Mouse (Mus musculus) lung, embryonic 15.5 days (tissue): Measurements from ENCODE around the gene D1Pas1. TPM values are rescaled to one million over a fixed set of nuclear protein-coding genes. Genes with fewer than 3 reads are reported as not detected.
A peak's percentile ranks its signal among the peaks of the same experiment; 100 is the strongest.

ENCODE experiments used
- ATAC-seq: fragments of 200-750 bp; cut with Nextera tagmentation; 2 replicates; pipeline ENCODE4 v1.8.0; 2017; ENCODE audit warnings: moderate number of reproducible peaks, borderline replicate concordance; ENCODE audit not compliant: low FRiP score, low TSS enrichment; ENCODE audit errors: extremely low read depth
- H3K27ac ChIP-seq: fragments of 300-500 bp; sonication (generic); 2 replicates; pipeline ENCODE4 v1.5.1; 2015; ENCODE audit warnings: moderate library complexity, mild to moderate bottlenecking, inconsistent platforms
- H3K27me3 ChIP-seq: fragments of 300-500 bp; sonication (generic); 2 replicates; pipeline ENCODE4 v1.6.1; 2015; ENCODE audit warnings: inconsistent platforms
- H3K36me3 ChIP-seq: fragments of 300-500 bp; sonication (generic); 2 replicates; pipeline ENCODE4 v1.6.1; 2015; ENCODE audit warnings: inconsistent platforms
- H3K4me1 ChIP-seq: fragments of 300-500 bp; sonication (generic); 2 replicates; pipeline ENCODE4 v1.6.1; 2015; ENCODE audit warnings: inconsistent platforms
- H3K4me2 ChIP-seq: fragments of 300-500 bp; sonication (generic); 2 replicates; pipeline ENCODE4 v1.6.1; 2015; ENCODE audit warnings: inconsistent platforms, mild to moderate bottlenecking, moderate library complexity
- H3K4me3 ChIP-seq: fragments of 300-500 bp; sonication (generic); 2 replicates; pipeline ENCODE4 v1.5.1; 2015; ENCODE audit warnings: mild to moderate bottlenecking, inconsistent platforms
- H3K9ac ChIP-seq: fragments of 300-500 bp; sonication (generic); 2 replicates; pipeline ENCODE4 v1.6.1; 2015; ENCODE audit warnings: inconsistent platforms
- H3K9me3 ChIP-seq: fragments of 300-500 bp; sonication (generic); 2 replicates; pipeline ENCODE4 v1.6.1; 2016; ENCODE audit warnings: inconsistent platforms
- WGBS: fragments of 180-500 bp; shearing (Covaris S2); methylation state at CpG from one replicate; pipeline ENCODE4 v1.1.7; 2015; 5-methylcytosine and 5-hydroxymethylcytosine counted together
- polyA plus RNA-seq: library from polyadenylated mRNA; unstranded; fragments of >200 nt; fragmentation: Nextera tagmentation; extraction: Ambion mirVana; gene quantifications from 2 replicates; pipeline ENCODE4 v1.2.1, GENCODE M21; 2015

Gene D1Pas1
- polyA plus RNA-seq, 1 experiment from 2014 or later: not detected

GRCm38 (mm10) chr1:186988822-186989221 is 21.6 kb downstream of the D1Pas1 start:
- Histone ChIP-seq H3K4me1 (no peaks in the 10 kb centered on the region), H3K27me3 (no peaks in the 10 kb centered on the region), H3K36me3 (no peaks in the 10 kb centered on the region), H3K27ac (no peak overlapping the region), H3K9me3 (no peaks in the 10 kb centered on the region), H3K9ac (no peak overlapping the region), H3K4me2 (no peak overlapping the region), H3K4me3 (no peak overlapping the region)
- no peak for ATAC-seq
- 88% methylated on average over 4 of the region's 4 CpGs for WGBS

GRCm38 (mm10) chr1:186991473-186991872 is 24.3 kb downstream of the D1Pas1 start:
- Histone ChIP-seq H3K27me3 (no peaks in the 10 kb centered on the region), H3K4me1 (no peaks in the 10 kb centered on the region), H3K4me3 (no peak overlapping the region), H3K9ac (no peak overlapping the region), H3K27ac (no peak overlapping the region), H3K9me3 (no peaks in the 10 kb centered on the region), H3K36me3 (no peaks in the 10 kb centered on the region), H3K4me2 (no peak overlapping the region)
- WGBS: 78% methylated on average over 6 of the region's 6 CpGs
- no peak for ATAC-seq

DNA sequence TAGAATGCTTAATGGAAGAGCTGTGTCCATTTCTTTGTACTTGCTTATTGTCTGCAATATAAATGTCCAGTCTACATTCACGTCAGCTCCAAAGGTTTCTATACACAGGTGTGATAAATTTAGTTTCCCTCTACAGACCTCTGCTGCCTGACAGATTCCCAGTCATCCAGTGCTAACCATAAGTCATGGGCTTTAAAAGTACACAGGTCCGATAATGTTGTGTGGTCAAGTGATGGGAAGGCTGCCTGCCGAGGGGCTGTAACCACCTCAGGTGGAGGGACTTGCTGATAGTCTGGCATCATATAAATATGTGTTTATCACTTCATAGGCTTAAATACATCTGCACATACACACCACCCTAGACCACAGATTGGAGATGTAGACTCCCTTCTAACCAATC is 24.9 kb downstream of the D1Pas1 start:
- Histone ChIP-seq H3K27ac (no peak overlapping the region), H3K9ac (no peak overlapping the region), H3K9me3 (no peaks in the 10 kb centered on the region), H3K4me2 (no peak overlapping the region), H3K4me3 (no peak overlapping the region), H3K36me3 (no peaks in the 10 kb centered on the region), H3K4me1 (no peaks in the 10 kb centered on the region), H3K27me3 (no peaks in the 10 kb centered on the region)
- ATAC-seq: no peak
- WGBS: 90% methylated on average over 3 of the region's 3 CpGs

DNA sequence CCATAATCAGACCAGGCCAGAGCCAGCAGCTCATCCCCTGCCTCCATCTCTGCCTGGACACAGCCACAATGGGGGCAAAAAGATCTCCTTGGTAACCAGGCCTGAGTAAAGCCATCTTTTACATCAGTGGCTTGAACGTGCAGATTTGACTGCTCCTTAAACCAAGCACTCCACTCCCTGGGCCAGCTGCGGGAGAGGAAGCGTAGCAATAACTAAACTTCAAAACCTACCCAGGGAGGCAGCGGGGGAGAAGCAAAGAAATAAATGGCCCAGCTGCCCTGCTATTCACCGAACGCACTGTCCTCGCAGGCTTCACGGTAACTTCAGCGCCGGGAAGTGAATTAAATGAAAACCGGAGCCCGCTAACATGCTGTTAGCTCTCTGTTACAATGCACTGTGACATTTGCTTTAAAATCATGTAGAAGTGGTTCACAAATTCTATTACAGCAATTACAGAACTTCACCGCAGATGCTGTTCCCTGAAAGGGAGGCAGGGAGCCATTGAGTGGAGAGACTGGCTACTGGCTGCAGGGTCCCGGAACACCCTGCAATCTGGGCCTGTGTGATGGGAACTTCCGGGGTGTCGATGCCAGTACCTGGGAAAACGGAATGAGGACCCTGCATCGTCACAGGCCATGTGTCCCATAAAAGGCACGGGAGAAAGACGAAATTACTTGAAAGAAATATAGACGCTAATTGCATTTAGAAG is 30.5 kb downstream of the D1Pas1 start:
- no peaks in the 10 kb centered on the region for H3K36me3 ChIP-seq
- no peak overlapping the region for H3K9ac ChIP-seq
- H3K4me3 ChIP-seq: no peak overlapping the region
- no peak overlapping the region for H3K4me2 ChIP-seq
- no peaks in the 10 kb centered on the region for H3K4me1 ChIP-seq
- 85% methylated on average over 21 of the region's 21 CpGs for WGBS
- H3K27me3 ChIP-seq: no peaks in the 10 kb centered on the region
- no peak for ATAC-seq
- H3K9me3 ChIP-seq: no peaks in the 10 kb centered on the region
- H3K27ac ChIP-seq: no peak overlapping the region

DNA sequence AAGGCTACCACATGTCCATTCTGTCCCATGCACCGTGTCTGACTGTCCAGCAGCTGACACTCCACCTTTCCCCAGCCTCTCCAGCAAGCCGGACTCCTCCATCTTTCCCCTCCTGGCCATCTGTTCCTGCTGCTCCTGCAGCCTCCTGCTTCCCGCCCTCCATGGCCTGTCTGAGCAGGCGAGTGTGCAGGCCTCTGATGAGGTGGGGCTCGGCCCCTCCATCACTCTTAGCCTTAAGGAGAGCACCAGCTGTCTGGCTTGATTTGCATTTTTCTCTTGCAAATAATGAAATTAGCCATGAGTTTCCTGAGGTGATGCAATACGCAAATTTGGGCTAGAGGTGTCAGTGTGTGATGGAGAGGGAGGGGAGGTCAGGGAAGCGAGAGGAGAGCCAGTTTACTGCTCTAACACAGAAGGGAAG is 36.2 kb downstream of the D1Pas1 start:
- Histone ChIP-seq H3K36me3 (no peaks in the 10 kb centered on the region), H3K27me3 (no peaks in the 10 kb centered on the region), H3K9me3 (no peaks in the 10 kb centered on the region), H3K9ac (no peak overlapping the region), H3K4me3 (no peak overlapping the region), H3K4me1 (no peaks in the 10 kb centered on the region), H3K27ac (no peak overlapping the region), H3K4me2 (no peak overlapping the region)
- ATAC-seq: no peak
- WGBS: 58% methylated on average over 7 of the region's 7 CpGs

DNA sequence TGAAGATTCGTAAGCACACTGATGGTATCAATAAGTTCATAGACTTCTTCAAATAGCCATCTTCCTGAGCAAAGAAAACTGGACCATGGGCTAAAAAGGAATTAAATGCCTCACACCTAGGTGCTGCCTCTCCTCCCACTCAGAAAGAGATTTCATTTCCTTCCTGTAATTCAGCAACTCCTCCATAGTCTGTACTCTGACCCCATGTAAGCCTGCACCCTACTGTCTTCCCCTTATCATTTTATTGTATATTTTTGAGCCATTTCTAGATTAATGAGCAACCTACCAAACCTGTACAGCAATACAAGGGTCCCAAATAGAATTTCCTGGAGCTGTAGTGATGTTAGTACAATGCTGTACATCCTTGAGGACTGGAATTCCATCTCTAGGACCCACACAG is 37.1 kb downstream of the D1Pas1 start:
- Histone ChIP-seq H3K27me3 (no peaks in the 10 kb centered on the region), H3K4me3 (no peak overlapping the region), H3K36me3 (no peaks in the 10 kb centered on the region), H3K4me2 (no peak overlapping the region), H3K27ac (no peak overlapping the region), H3K4me1 (no peaks in the 10 kb centered on the region), H3K9ac (no peak overlapping the region), H3K9me3 (no peaks in the 10 kb centered on the region)
- WGBS: 91% methylated on average over 1 of the region's 1 CpGs
- no peak for ATAC-seq

DNA sequence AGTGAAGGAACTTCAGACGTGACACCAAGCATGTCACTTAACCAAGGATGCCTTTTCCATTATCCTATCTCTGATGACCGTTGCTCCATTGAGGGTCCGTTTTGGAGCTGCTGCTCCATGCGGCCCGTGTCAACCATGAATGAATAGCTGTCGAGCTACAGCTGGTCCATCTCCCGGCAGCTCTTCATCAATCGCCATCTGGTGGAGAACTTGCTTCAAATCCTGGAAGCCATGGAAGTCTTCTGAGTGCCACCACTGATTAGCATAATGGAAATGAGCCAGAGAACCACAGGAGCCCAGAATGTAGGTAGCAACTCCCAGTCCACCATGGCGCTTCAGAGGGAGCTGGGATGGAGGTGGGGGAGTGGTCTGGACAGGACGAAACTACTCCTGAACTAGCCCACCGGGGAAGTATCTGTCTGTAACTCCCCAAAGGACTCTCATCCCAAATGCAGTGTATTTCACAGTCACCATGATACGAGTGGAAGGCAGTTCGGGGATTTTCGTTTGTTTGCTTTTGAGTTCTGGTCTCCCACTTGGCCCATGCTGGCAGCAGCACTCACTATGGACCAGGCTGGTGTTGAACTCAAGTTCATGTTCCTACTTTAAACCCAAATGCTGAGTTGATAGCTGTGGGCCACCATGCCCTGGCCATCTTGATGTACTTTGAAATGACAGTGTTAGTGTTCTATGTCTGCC is 39.2 kb downstream of the D1Pas1 start:
- no peak overlapping the region for H3K4me2 ChIP-seq
- WGBS: 57% methylated on average over 14 of the region's 14 CpGs
- no peaks in the 10 kb centered on the region for H3K9me3 ChIP-seq
- no peaks in the 10 kb centered on the region for H3K36me3 ChIP-seq
- no peaks in the 10 kb centered on the region for H3K4me1 ChIP-seq
- no peaks in the 10 kb centered on the region for H3K27me3 ChIP-seq
- peak; percentile 50; the same call in 1 of the 2 replicates for ATAC-seq
- H3K9ac ChIP-seq: no peak overlapping the region
- no peak overlapping the region for H3K27ac ChIP-seq
- H3K4me3 ChIP-seq: no peak overlapping the region

DNA sequence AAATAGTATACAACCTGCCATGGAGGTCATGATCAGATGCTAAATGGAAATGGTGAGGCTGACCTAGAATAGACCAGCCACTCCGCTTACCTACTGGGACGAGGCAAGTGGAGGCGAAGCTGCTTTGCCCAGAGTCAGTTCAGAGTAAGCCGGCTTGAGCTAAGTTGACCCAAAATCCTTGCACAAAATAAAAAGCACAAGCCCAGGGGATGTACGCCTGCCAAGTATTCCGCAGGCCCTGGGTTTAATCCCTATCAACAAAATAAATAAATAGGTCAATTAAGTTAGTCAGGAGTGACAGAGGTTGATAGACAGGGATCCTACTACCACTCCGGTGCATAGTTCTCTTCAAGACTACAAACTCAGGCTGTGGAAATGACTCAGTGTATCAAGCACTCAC is 41.0 kb downstream of the D1Pas1 start:
- Histone ChIP-seq H3K27ac (no peak overlapping the region), H3K9ac (no peak overlapping the region), H3K9me3 (no peaks in the 10 kb centered on the region), H3K4me3 (no peak overlapping the region), H3K36me3 (no peaks in the 10 kb centered on the region), H3K4me2 (no peak overlapping the region), H3K27me3 (no peaks in the 10 kb centered on the region), H3K4me1 (no peaks in the 10 kb centered on the region)
- 79% methylated on average over 7 of the region's 7 CpGs for WGBS
- ATAC-seq: no peak

GRCm38 (mm10) chr1:187010071-187010470 is 42.9 kb downstream of the D1Pas1 start:
- no peak for ATAC-seq
- no peak overlapping the region for H3K27ac ChIP-seq
- no peaks in the 10 kb centered on the region for H3K4me1 ChIP-seq
- no peak overlapping the region for H3K9ac ChIP-seq
- H3K36me3 ChIP-seq: no peaks in the 10 kb centered on the region
- H3K27me3 ChIP-seq: no peaks in the 10 kb centered on the region
- whole genome bisulfite sequencing: 75% methylated on average over 11 of the region's 11 CpGs
- no peak overlapping the region for H3K4me2 ChIP-seq
- no peaks in the 10 kb centered on the region for H3K9me3 ChIP-seq
- no peak overlapping the region for H3K4me3 ChIP-seq

GRCm38 (mm10) chr1:187011601-187012000 is 44.4 kb downstream of the D1Pas1 start:
- Histone ChIP-seq H3K9ac (no peak overlapping the region), H3K4me1 (no peaks in the 10 kb centered on the region), H3K27me3 (no peaks in the 10 kb centered on the region), H3K36me3 (no peaks in the 10 kb centered on the region), H3K4me3 (no peak overlapping the region), H3K4me2 (no peak overlapping the region), H3K27ac (no peak overlapping the region), H3K9me3 (no peaks in the 10 kb centered on the region)
- no peak for ATAC-seq
- 85% methylated on average over 4 of the region's 4 CpGs for WGBS

DNA sequence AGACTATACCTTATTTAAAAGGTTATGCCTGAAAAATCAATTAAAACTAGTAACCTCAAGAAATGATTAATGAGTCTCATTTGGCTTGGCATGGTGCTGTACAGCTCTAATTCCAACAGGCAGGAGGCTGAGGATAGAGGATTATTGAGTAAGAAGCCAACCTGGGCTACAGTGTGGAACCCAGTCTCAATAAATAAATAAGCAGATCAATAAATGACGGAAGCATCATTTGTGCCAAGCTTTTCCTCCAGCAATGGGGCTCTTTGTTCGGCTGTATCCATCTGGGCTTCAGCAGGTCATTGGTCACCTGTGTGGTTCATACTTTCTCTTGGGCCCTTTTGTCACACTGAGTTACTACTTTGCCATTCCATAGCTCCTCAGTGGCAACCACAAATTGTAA is 46.9 kb downstream of the D1Pas1 start:
- no peaks in the 10 kb centered on the region for H3K27me3 ChIP-seq
- WGBS: 91% methylated on average over 2 of the region's 2 CpGs
- H3K4me3 ChIP-seq: no peak overlapping the region
- H3K9ac ChIP-seq: no peak overlapping the region
- H3K4me1 ChIP-seq: no peaks in the 10 kb centered on the region
- H3K9me3 ChIP-seq: no peaks in the 10 kb centered on the region
- no peak for ATAC-seq
- no peaks in the 10 kb centered on the region for H3K36me3 ChIP-seq
- no peak overlapping the region for H3K27ac ChIP-seq
- no peak overlapping the region for H3K4me2 ChIP-seq

DNA sequence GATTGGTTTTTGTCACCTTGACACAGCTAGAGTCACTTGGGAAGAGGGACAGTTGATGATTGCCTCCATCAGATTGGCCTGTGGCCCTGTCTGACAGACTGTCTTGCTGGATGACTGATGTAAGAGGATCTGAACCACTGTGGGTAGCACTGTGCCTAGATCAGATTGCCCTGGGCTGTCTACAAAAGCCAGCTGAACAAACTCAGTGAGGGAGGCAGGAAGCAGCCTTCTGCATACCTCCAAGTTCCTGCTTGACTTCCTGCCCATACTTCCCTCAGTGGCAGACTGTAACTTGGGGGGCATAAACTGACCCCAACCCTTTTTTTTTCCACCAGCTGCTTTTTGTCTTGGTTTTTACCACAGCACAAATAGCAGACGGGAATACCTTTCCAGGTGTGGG is 48.5 kb downstream of the D1Pas1 start:
- no peak for ATAC-seq
- Histone ChIP-seq H3K4me1 (no peaks in the 10 kb centered on the region), H3K27me3 (no peaks in the 10 kb centered on the region), H3K36me3 (no peaks in the 10 kb centered on the region), H3K4me2 (no peak overlapping the region), H3K9ac (no peak overlapping the region), H3K9me3 (no peaks in the 10 kb centered on the region), H3K27ac (no peak overlapping the region), H3K4me3 (no peak overlapping the region)
- 69% methylated on average over 1 of the region's 1 CpGs for WGBS
